Mouse (Mus musculus) brain, embryonic 18.5 days (tissue): ENCODE results near the gene Hpgd.

Experiments used
- DNase-seq: peaks from one replicate; pipeline ENCODE4 v3.0.0-alpha.2; 2012; ENCODE audit warnings: low read depth, low spot score

The Hpgd gene

DNA sequence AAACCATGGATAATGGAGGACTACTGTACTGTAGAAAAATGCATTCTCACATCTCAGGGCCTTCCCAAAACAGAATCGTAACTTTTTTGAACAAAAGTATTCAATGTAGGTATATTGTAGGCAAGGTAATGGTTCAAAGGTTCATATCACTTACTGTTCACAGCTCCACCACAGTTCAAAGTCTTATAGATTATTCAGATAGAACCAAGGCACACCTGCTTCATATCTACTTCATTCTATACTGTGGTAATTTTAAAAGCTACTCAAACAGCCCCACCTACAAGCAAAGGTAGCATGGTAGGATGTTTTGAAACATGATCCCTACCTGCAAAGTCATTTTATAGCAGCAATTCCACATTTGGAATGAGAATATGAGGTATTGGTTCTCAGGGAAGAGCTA lies 28.9 kb downstream of the Hpgd start:
- DNase-seq = no peak

DNA sequence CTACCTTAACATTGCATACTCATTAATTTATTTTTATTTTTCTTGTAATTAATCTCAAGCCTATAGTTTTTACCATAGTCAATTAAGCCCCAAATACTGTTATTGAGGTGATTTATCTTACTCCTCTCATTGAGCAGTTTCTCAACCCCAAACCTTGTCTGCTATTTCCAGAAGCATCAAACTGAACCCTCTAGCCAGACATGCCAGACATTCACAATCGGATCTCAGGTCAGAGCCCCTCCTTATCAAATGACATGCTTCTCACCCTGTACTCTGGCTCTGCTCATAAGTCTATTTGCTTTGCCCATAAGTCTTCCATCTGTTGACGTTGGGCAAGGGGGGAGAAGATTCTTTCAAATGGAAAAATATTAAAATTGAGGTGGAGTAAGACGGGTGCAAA lies 33.3 kb downstream of the Hpgd start:
- no peak for DNase-seq

DNA sequence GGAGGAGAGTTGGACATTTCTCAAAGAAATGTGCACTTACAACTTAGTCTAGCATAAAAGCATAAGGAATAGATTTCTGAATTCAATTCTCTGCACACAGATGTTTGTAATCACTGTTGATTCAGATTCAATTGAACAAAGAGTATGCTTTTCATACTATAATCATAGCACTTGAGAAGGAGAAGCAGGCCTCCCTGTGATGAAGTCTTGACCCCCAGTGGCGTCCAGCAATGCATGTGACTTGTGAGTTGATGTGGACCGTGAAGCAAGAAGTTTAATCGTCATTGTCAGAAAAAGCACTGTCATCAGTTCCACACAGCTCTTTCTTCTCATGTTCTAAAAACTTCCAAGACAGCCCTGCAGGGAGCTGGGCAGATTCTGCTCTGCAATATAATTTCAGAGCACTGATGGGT lies 33.8 kb downstream of the Hpgd start:
- no peak for DNase-seq

DNA sequence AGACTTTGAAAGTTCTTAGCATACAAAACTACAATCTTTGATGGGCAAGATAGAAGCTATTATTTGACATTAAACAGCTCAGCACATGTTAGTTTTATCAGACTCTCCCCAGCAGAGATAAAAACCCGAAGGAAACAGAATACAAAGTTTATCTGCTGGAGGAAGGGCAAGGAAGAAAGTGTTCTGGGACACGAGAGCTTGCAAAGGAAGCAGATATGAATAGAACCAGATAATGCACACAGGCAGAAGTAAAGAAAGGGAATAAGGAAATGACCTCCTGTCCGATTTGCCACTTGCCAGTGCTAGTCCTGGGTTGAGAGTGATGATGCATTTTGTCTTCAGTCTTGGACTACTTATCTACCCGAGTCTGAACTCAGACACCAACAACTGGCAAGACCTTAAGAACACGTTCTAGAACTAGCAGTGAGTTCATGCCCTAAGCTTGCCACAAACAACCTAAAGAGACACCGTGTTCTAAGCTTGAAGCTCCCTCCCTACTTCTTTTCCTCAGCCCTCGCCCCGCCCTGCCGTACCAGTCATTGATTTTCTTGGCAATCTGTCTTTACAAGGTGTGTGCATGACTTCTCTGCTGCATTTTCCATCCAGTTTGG lies 41.1 kb downstream of the Hpgd start:
- no peak for DNase-seq

DNA sequence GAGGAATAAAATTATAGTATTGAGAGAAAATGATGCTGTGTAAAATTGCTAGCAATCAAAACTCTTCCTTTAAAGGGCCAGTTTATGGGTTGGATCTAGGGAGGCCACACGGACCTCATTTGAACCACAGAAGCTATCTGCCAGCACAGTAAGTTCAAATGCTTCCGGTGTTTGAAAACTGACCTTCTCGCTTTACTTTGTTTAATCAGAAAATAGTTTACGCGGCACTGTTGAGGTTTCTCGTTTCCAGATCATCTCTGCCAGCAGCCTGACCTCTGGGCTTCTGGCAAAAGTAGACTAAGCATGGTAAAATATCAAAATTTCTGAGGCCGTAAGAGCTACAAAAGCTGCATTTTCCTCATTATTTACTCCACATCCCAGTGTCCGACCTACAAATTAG lies 42.4 kb downstream of the Hpgd start:
- DNase-seq = no peak

DNA sequence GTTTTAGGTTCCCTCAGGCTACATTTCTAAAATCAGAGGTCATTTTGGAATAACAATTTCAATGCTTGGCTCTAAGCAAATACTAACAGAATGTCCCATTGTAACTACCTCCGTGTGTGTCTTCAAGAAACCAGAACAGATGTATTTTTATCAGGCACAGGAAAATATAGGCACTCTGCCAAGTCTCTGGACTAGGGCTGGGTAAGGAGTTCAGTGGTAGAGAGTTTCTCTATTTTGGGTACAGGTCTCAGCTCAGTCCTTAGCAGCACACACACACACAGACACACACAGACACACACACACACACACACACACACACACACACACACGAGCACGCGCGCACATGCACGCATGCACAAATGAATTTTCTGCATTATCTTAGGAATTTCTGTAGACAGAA lies 49.1 kb downstream of the Hpgd start:
- no peak for DNase-seq

DNA sequence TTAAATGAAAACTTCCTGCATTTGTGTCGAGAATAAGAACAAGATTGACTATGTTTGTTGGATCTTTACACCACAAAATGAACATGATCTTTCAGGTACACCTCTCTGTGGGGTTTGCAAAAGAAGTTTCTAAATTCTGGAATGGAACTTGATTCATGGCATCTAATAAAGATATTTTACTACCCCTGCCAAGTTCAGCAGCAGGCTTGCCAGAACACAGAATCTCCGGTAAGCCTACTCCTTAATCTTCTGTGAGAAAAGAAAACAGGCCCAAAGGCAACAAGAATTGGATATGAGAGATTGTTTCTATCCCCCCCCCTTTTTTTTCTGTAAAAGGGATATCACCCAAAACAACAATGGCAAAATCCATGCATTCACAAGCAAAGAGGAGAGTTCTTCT lies 49.6 kb downstream of the Hpgd start:
- DNase-seq = no peak

DNA sequence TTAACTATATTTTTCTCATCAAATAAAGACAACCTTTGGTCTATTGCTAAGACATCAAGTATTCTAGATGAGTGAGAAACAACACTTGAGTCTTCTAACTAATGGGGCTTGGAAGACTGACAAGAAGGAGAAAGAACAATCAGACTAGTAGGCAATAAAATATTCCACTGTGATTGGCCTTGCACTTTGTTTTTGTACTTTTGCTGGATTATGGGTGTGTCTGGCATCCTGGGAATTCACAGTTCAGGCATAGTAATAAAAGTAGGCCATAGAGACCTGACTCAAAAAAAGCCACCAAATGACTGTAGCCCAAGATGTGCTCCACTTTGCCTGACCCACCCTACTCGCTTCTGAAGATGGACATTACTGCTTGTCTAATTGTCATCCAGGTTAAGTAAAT lies 50.0 kb downstream of the Hpgd start:
- no peak for DNase-seq

DNA sequence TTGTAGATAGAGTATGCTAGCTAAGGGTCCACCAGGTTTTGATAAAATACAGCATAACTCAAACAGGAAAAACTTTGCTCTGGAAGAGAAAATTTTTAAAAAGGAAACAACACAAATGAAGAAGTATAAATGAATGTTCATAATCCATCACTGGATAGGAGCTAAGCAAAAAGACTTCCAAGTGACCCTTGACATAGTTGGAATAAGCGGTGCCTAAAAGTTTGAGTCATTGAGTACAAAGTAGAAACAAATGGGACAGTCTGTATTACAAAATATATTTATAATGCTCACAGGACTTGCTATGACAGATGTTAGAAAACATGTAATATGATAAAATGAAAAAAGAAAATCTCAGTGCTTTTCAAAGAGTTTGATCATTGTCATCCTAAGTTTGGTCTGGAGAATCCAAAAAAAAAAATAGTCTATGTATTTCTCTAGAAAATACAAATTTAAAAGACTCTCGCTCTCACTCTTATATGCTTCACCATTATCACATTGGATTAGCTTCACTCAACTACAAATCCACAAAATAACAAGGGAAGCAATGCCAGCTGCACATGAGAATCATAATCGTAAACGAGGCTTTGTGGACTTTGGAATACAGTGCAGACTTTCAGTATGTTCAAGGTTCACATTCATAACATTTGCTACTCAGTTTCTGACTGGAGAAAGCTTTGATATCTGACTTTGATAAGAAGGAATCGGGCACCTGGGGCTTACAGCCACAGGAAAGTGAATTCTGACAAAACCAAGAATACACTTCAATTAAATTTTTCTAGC lies 51.4 kb downstream of the Hpgd start:
- DNase-seq = no peak

DNA sequence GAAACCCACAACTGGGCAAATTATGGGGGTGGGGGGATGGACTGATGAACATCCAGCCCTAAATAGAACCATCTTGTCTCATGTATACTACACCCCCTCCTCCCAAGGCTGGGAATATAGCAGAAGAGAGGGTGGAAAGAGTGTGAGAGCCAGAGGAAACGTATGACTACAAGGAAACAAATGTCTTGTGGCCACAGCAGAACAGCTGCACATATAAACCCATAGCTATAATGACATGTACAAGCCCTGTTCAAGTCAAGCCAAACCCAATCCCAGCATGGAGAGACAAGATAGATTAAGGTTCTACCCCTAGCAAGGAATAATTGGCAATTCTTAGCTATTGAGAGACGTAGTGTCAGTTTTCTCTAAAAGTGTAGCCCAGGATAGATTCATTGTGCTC lies 68.8 kb downstream of the Hpgd start:
- no peak for DNase-seq
